Mouse (Mus musculus) thymus, postnatal 4 days (tissue): Measurements from ENCODE around the gene Hdhd3.
A peak's percentile ranks its signal among the peaks of the same experiment; 100 is the strongest.

Experiments
- DNase-seq: peaks from one replicate; pipeline ENCODE4 v3.0.0; 2021

Gene Hdhd3

DNA sequence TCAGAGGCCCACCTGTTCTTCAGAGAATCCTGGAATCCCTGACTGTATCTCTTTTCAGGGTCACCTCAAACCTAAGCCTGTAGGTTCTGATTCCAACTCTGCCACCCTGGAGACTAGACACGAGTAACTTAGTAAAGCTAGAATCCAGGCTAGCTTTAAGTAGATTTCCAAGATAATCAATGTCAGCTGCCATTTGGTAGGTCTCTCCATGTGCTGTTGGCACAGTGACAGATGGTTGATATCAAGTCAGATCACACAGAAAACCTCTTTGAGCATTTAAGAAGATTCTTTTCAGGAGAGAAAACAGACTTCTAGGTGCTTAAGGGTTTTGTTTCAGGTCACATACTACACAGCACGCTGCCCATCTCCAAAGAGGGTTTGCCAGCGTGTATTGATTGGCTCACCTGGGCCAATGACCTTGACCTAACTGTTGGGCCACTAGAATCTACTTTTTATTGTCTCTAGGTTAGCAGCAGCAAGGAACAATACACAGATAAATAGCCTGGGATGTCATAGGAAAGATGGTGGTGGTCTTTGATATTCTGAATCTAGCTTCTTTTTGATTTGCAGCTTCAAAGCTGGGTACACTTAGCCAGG lies at the start of gene Hdhd3:
Gene Hdhd3, minus strand, starts transcription at position 94 of the 597 bp plus-strand sequence.
- no peak for DNase-seq

DNA sequence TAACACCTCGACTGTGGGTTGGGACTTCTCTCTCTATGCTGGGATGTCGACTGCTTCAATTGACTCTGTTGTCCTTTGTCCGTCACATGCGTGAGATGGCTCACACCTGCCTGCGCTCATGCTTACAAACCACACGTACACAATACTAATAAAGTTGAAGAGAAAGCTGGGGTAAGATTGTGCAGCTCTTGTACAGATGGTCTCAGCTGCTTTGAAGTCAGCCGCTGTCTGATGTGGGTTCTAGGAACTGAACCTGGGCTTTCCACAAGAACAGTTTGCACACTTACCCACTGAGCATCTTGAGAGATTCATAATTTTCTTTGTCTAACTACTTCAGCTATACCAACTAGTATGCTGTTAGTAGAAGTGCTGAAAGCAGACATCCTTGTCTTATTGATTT lies 48.7 kb upstream of the Hdhd3 start:
- DNase-seq: peak; percentile 64

DNA sequence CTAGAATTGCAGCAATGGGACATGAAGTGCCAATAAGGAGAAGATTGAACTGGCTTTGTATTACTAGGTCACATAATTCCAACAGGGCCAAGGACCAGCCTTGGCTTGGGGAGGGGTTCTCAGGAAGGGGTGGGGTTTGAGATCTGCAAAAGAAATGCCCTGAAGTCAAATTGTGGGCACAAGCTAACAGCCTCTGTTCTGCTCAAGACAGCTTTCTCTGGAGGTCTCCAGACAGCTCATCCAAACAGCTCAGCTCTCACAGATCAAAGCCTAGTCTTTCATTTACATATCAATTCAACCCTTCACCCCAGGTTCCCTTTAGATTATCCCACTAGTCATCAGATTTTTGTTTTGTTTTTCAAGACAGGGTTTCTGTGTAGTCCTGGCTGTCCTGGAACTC lies 41.5 kb upstream of the Hdhd3 start:
- no peak for DNase-seq

DNA sequence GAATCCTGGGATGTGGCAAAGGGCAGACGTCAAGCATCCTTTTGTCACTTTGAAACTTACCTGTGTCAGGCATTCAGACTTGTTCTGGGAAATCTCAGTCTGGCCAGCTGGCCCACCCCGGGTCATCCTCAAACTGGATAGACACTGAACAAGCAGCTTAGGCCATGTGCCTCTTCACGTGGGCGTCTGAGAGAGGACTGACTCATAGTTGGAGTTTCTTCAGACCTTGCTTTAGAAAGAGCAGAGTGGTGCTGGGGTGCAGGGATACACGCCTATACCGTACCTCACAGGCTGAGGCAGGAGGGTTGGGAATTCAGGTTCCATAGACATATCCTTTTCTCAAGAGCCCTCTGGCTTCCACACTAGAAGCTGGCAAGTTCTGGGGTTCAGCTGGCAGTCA lies 40.5 kb upstream of the Hdhd3 start:
- no peak for DNase-seq

DNA sequence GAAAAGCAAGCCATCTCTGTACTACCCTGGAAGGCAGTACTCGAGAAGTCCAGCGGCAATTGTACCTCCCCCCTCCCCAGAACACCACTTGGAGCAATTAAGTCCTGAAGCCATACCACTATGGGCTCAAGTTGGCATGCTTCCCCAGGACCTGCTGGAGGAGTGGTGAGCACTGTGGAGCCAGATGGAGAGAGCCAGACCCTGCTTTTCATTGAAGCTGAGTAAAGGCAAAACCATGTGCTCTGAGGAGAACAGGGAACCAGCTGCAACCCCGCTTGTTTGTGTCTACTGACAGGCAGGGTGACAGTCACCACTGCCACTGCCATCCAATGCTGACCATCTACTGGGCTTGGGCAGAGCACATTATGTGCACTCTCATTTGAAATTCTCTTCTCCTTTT lies 38.5 kb upstream of the Hdhd3 start:
- DNase-seq: no peak

DNA sequence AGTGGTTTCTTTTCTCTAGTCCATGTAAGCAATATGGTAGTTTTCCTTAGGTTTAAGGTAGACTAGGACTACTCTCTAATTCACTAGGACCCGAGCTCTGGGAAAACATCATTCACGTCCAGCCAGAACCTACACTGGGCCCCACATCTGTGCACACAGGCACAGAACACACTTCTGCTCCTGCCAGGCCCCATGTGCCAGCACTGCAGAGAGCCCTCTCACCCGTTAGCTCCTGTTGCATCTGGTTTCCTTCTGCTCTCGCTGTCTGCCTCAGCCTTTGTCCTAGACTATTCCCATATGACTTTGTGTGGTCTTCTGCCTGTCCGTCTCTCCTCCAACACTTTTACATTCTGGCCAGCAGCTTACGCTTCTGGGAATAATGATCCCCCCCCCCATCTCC lies 30.5 kb upstream of the Hdhd3 start:
- DNase-seq: no peak

DNA sequence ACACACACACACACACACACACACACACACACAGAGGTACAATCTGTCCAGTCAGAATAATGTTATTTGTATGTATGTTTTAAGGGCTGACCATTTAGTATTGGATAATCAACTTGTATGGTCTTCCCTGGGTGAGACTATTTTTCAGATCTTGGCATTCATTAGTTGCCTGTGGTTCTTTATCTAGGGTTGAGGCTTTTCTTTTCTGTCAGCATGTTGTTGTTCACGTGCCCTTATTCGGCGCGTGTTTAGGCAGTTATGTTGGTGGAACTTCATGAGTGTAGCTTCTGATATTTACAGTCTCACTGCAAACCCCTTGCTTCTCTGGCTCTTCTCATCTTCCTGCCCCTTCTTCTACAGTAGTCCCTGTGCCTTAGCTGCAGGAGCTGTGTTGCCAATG lies 24.4 kb upstream of the Hdhd3 start:
- DNase-seq: no peak

DNA sequence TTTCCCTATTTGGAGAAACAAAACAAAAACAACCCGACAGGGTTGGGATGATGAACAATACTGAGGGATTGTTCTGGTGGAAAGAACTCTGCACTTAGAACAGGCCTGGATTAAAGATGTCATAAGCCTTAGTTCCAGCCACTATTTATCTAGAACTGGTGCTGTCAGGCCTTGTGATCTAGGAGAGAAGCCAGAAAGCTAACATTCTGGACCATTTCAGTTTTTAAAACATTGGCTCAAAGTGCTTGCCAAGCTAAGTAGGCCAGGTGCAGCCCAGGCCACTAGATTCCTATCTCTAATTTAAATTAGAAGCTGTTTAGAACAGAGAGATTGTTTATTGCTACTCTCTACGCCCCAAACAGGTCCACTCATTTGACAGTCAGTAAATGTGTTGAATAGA lies 23.0 kb upstream of the Hdhd3 start:
- DNase-seq: no peak

DNA sequence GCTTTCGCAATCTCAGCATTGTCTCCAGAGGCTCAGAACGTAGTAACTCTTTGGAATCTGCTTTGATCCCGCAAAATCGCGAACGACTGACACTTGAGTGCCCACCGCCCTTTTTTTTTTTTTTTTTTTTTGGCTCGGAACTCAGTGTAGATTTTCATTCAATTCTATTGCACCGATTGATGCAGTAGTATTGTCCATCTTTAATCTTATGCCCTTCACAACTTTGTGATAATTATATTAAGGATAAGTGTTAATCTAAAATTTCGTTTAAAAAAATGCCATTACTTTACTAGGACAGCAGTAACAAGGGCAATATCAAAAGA lies 22.2 kb upstream of the Hdhd3 start:
- no peak for DNase-seq

DNA sequence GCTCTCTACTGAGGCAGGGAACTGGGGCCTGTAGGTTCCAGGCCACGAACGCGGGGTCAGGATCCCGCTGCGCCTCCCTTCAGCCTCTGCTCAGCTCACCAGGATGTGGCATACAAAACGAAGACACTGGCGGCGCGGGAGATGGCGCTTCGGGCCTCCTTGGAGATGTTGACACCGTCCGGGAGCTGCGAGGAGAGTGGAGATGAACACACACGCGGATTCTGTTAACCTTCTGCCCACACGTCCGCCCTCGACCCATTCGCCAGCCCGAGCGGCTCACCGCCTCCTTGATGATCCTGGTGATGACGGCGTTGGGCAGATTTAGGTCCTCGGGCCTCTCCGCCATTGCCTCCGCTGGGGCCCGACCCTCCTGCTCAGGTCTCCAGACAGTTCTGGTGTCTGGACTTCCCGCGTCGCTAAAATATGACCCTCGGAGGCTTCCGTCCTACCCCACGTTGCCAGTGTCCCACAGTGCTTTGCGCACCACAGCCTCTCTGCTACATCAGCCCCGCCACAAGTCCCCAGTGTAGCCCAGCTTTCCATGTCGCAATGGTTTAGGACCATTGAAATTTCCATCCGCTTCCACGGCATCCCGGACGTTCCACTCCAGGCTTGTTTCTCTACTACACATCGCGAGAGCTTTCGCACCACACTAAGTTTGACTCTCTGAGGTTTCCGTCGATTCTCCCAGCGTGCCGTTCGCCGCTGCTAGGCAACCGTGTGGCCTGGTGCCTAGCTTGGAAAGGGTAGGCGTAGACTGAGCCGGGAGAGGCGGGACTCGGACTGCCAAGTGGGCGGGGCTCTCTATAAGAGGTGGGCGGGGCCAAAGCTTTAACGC lies 21.6 kb upstream of the Hdhd3 start, which contains the start of the genes Pole3 and 4933430I17Rik:
Gene Pole3, minus strand, starts transcription at position 418 of the 838 bp plus-strand sequence.
Gene 4933430I17Rik, plus strand, starts transcription at position 719 of the 838 bp plus-strand sequence.
- DNase-seq: peak; percentile 95

DNA sequence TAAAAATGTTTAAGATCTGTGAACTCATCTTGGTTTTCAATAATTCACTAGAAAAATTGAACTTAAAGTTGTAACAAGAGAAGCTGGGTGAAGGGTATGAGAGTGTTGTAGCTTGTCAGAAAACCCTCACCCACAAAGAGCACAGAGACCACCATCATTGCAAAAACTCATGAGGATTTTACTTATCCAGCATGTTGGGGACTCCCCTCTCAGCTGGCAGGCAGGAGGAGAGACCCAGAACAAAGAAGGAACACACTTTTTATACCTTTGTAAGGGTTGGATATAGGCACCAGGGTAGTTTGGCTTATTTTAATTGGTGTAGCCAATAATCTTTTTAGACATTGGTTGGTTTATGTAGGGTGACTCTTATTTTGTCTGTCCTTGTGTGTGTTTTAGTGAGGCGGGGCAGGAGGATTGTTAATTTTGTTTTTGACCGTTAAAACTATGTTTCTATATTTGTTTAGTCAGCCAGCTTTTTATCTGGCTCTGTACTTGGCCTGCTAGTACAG lies 17.7 kb upstream of the Hdhd3 start:
- DNase-seq: no peak

DNA sequence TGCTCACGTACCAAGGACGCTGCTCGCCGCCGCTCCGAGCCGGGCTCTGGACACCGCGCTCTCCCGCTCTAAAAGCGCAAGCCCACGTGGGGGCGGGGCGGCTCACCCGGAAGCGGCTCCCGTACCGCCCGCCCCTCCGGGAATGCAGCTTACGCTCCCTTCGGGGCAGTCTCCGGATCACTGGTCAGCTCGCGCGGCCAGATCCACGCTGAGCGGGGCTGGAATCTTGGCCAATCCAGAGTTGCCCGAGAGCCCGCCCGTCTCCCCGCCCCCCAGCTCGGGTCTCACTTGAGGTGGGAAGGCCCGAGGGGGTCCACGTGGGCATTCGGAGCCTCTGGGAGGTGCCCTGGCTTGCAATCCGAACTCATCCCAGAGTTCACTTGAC lies 16.6 kb upstream of the Hdhd3 start, which contains the start of gene Alad:
Gene Alad, minus strand, starts transcription at position 70 of the 385 bp plus-strand sequence.
- peak; percentile 85 for DNase-seq

DNA sequence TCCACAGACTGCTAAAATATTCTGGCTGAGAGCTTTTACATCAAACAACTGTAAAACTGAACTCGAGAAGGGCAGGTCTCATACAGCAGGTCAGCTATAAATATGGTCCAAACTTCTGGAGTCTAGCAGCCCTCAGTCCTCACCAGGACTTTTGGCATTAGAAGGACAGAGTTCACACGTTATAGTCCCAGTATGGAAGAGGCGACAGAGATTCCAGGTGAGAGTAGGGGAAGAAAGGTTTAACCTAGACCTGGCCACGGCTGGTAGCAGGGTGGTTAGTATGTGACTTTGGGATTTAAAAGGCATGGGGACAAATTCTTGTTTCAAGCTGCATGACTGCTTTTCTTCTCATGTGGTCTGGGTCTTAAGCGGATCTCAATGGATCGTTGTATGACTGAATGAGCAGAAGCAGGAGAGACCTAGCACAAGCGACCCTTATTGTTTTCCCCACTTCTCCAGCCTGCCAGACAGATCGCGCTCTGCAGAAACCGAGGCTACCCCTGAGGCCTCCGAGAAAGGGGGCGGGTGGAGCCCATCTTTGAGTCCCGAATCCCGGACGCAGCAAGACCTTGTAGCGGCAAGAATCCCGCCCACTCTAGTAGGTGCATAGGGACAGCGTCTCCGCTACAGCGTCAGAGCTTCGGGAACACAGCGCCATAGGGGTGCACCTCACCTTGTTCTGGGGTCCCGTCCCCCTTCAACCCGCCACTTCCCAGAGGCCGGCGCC lies 16.0 kb upstream of the Hdhd3 start:
- DNase-seq: no peak

DNA sequence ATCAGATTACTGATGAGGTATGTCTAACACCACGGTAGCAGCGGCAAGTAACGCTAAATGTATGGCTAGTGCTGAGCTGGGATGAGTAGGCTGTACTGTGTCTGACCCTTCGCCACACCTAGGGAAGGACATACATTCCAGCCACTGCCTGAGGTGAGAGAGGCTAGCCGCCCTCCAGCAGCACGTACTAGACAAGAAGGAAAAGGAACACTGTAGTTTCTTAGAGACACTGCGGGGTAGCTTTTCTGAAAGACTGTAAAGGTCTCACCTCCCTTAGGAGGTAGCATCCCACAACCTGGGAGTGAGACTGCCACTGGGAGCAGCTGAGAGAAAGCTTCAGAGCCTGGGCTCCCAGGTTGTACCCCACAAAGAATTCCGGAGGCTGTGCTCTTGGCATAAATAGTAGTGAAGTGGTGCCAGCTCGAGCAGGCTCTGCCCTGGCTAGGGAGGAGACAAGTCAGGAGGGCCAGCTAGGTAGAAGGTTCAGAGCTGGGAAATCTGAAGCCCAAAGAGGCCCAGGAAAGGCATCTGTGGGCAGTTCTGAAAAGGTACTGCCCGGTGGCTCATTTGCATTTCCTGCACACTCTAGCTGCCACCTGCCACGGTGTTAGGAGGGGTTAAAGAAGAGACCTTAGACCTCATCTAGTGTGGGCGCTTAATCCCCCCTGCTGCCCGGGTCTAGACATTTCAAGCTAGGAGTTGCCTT lies 15.3 kb upstream of the Hdhd3 start:
- peak; percentile 48 for DNase-seq

DNA sequence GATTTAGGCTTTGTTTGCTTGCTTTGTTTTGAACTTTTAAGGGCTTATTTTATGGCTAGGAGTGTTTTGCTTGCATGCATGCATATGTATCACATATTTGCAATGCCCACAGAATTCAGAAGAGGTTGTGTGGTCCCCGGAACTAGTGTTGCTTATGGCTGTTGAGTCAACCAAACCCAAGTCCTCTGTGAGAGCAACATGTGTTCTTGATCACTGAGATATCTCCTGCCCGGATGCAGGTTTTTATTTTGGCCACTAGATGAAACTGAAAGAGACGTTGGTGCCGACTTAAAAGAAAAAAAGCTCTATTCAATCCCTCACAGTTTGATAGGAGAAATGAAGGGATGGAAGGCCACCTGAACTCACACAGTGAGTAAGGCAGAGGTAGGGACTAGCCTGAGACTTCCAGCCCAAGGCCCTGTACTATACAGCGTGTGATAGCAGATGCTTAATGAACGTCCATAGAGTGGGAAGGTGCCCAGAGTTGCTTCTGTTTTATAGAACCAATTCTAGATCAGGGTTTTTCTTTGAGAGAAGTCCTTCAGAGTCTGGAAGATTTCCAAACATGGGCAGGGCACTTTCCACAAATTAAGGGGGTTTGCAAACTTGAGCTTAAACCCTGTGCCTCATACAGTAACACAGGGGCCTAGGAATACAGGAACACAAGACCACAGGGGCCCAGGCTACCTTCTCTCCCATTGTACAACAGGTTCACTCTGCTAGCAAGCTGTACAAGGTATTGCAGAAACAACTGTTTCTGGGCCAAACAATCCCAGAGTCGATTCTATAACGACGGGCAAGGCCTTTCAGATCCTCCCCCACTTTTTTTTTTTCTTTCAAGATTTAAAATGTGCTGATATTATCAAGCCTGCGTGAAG lies 14.5 kb upstream of the Hdhd3 start:
- no peak for DNase-seq

DNA sequence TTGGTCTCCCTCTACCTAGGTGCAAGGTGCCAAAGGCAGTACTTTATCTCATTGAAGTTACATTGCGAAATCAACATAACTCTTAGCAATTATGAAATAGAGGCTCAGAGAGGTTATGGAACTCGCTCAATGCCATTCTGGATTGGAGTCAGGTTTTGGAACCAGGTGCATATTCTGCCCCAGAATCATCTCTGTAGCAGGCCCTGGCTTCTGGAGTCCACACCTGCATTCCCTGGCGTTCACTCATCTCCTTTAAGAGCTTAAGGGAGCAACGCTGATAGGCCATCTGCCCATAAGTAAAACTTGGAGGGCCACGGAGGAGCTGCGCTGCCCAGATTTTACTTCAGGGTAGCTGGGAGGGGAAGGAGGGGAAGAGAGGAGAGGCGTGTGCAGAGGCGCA lies 13.8 kb upstream of the Hdhd3 start:
- no peak for DNase-seq

DNA sequence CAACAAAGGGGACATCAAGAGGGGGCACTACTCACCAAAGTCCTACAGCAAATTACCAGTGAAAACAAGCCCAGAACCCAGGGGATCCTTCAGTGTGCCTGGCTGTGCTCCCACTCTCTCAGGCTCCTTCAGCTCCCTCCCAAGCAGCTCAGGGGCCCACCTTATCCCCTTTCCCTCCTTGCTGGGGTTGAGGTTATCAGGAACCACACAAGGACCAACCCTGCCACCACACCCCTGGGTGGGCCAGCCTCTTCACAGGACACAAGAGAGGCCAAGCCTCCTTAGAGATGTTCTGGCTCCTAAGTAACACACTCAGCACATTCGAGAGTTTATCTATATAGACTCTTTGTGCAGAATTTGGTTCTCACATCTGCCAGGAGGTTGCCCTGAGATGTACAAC lies 13.3 kb upstream of the Hdhd3 start:
- no peak for DNase-seq

DNA sequence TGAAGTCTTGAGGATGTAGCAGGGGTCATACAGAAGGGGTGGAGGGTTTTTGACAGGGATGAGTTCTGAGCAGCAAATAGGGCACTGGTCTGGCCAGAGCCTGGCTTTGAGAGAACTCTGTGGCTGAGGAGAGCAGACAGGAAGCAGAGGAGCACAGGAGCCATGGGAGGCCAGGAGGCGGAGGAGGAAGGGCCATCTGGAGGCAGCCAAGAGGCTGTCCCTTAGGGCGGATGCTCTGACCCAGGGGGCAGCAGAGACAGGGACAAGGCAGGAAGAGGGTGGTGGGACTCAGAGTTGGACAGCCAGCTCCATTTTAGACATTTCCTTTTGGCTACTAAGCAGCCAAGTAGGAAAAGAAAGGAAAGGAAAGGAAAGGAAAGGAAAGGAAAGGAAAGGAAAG lies 12.8 kb upstream of the Hdhd3 start:
- no peak for DNase-seq

DNA sequence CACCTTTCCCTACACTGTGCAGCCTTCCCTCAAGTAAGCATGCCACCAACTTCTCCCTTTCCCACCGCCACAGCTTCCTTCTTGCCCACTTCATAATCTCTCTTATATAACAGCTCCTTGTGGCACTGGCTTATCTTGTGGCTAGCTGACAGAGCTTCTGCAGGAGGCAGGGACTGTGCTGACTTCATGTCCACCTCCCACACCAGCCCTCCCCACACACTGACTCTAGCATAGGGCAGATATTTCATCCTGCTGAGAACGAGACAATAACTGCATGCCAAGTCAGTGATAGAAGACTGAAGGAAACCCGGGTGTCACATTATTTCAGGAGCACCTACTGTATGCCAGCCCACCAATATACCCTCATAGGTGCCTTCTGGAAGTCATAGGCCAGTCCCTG lies 12.2 kb upstream of the Hdhd3 start:
- DNase-seq: no peak

DNA sequence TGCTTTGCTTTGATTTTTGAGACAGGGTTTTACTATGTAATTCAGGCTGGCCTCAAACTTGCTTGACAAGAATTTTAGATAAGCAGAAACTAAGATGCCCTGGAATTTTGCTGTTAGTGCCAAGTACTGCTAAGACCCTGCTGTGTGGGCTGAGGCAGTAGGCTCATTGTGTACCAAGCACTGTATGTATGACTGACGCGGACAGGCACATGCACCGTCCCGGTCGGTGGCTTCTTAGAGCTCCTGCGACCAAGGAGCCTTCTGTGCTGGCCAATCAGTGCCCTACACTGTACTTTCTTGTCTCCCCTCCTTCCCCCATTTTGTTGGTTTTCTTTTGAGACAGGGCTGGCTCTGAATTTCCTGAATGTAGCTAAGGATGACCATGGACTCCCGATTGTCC lies 11.7 kb upstream of the Hdhd3 start:
- DNase-seq: no peak

DNA sequence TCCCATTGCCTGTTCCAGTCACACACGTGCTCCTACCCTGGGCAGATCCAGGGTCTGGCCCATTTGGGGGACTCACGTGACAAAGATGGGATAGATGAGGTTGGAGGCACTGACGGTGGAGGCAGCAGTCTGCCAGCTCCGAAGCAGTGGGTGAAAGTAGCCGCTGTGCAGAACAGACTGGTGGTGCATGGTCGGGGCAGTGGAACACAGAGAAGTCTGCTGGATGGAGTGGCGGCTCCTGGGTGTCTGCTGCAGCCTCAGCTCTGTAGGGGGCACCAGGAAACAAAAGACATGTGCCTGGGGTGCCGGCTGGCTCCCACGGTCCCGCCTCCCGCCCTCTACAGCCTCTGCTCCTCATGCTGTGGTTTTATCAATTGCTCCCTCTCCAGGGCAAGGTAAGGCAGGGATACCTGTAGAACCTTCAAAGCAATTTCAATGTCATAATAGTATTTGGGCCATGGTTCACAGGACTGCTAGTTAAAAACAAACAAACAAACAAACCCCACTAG lies 10.8 kb upstream of the Hdhd3 start:
- DNase-seq: no peak

DNA sequence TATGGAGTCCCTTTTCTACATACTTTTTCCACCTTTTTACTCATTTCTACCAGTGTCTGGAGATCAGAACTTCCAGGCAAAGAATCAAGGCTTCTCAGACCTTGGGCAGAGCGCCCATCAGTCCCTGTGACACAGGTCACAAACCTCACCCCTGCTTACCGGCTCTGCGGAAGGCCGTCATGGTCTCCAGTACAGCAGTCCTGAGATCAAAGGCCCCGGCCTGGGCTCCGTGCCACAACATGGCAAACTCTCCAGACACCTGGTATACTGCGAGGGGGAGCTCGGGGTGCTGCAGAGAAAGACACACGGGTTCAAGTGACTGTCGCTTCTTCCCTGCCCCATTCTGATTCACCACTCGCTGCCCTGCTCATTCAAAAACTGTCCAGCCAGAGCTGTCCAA lies 6.7 kb upstream of the Hdhd3 start:
- DNase-seq: no peak
